Mouse (Mus musculus) heart, embryonic 12.5 days (tissue): ENCODE measurements around the gene Gper1. TPM values are rescaled to one million over a fixed set of nuclear protein-coding genes. Genes with fewer than 3 reads are reported as not detected.

Experiments used
- ATAC-seq: fragments of 200-750 bp; cut with Nextera tagmentation; 2 replicates; pipeline ENCODE4 v1.8.0; 2017; ENCODE audit warnings: moderate TSS enrichment, moderate library complexity; ENCODE audit not compliant: insufficient number of reproducible peaks, low FRiP score
- H3K27ac ChIP-seq: fragments of 300-500 bp; sonication (generic); 2 replicates; pipeline ENCODE4 v1.5.1; 2016; ENCODE audit warnings: mild to moderate bottlenecking, moderate library complexity; ENCODE audit not compliant: poor library complexity, severe bottlenecking
- H3K27me3 ChIP-seq: fragments of 300-500 bp; sonication (generic); replicated peaks from 2 replicates; pipeline ENCODE4 v1.6.1; 2016; ENCODE audit warnings: mild to moderate bottlenecking, moderate library complexity
- H3K36me3 ChIP-seq: fragments of 300-500 bp; sonication (generic); 2 replicates; pipeline ENCODE4 v1.6.1; 2016; ENCODE audit warnings: mild to moderate bottlenecking, moderate library complexity
- H3K4me1 ChIP-seq: fragments of 300-500 bp; sonication (generic); replicated peaks from 2 replicates; pipeline ENCODE4 v1.6.1; 2016; ENCODE audit warnings: mild to moderate bottlenecking
- H3K4me2 ChIP-seq: fragments of 300-500 bp; sonication (generic); 2 replicates; pipeline ENCODE4 v1.6.1; 2016; ENCODE audit warnings: mild to moderate bottlenecking, moderate library complexity
- H3K4me3 ChIP-seq: fragments of 300-500 bp; sonication (generic); 2 replicates; pipeline ENCODE4 v1.5.1; 2016; ENCODE audit warnings: mild to moderate bottlenecking
- H3K9ac ChIP-seq: fragments of 300-500 bp; sonication (generic); 2 replicates; pipeline ENCODE4 v1.6.1; 2016; ENCODE audit warnings: mild to moderate bottlenecking, moderate library complexity
- H3K9me3 ChIP-seq: fragments of 300-500 bp; sonication (generic); replicated peaks from 2 replicates; pipeline ENCODE4 v1.6.1; 2016; ENCODE audit warnings: mild to moderate bottlenecking, moderate library complexity
- WGBS: fragments of 180-500 bp; shearing (Covaris S2); methylation state at CpG from one replicate; pipeline ENCODE4 v1.1.7; 2016; 5-methylcytosine and 5-hydroxymethylcytosine counted together
- polyA plus RNA-seq: library from polyadenylated mRNA; unstranded; fragments of >200 nt; fragmentation: Nextera tagmentation; extraction: Ambion mirVana; gene quantifications from 2 replicates; pipeline ENCODE4 v1.2.1, GENCODE M21; 2016

Gper1 gene
- 0.79 and 0.96 TPM in 2 replicates for polyA plus RNA-seq

- Histone ChIP-seq H3K27ac (no peak within 1 kb of the TSS), H3K9ac (0 out of 2 replicates have a peak within 1 kb of the TSS, but pooled peaks have one; percentile 31), H3K4me1 (peaks cover 27% of the 10 kb centered on the region), H3K27me3 (peaks cover 79% of the 10 kb centered on the region), H3K4me3 (peak within 1 kb of the TSS; percentile 20; the same call in 1 of the 2 replicates), H3K4me2 (peak within 1 kb of the TSS; percentile 43), H3K36me3 (no peaks in the 10 kb centered on the region), H3K9me3 (no peaks in the 10 kb centered on the region)
- ATAC-seq: no peak
- WGBS: 60% methylated on average over 21 of the region's 21 CpGs
These were observed at the start of gene Gper1 for GRCm38 (mm10) chr5:139423026-139423865. Gene Gper1 (plus strand): TSS chr5:139423151.

- no peaks in the 10 kb centered on the region for H3K9me3 ChIP-seq
- H3K4me3 ChIP-seq: no peak overlapping the region
- H3K36me3 ChIP-seq: no peaks in the 10 kb centered on the region
- H3K4me2 ChIP-seq: no peak overlapping the region
- 72% methylated on average over 6 of the region's 6 CpGs for WGBS
- no peak overlapping the region for H3K27ac ChIP-seq
- no peak overlapping the region for H3K9ac ChIP-seq
- H3K27me3 ChIP-seq: no peaks in the 10 kb centered on the region
- ATAC-seq: no peak
- H3K4me1 ChIP-seq: peaks cover 71% of the 10 kb centered on the region
These were observed 49.0 kb upstream of the Gper1 start for GRCm38 (mm10) chr5:139373889-139374444.

GRCm38 (mm10) chr5:139374841-139375240, 48.1 kb upstream of the Gper1 start:
- Histone ChIP-seq H3K9ac (no peak overlapping the region), H3K4me1 (peaks cover 76% of the 10 kb centered on the region), H3K4me3 (no peak overlapping the region), H3K27ac (no peak overlapping the region), H3K36me3 (no peaks in the 10 kb centered on the region), H3K27me3 (no peaks in the 10 kb centered on the region), H3K9me3 (no peaks in the 10 kb centered on the region), H3K4me2 (no peak overlapping the region)
- ATAC-seq: no peak
- 87% methylated on average over 2 of the region's 2 CpGs for WGBS

- peak within 1 kb of the TSS; percentile 46; the same call in 1 of the 2 replicates for H3K9ac ChIP-seq
- H3K4me2 ChIP-seq: peak within 1 kb of the TSS; percentile 89
- peaks cover 75% of the 10 kb centered on the region for H3K4me1 ChIP-seq
- WGBS: 15% methylated on average over 18 of the region's 18 CpGs
- no peaks in the 10 kb centered on the region for H3K36me3 ChIP-seq
- no peaks in the 10 kb centered on the region for H3K27me3 ChIP-seq
- 0 out of 2 replicates have a peak within 1 kb of the TSS, but pooled peaks have one; percentile 7 for H3K4me3 ChIP-seq
- no peak for ATAC-seq
- no peaks in the 10 kb centered on the region for H3K9me3 ChIP-seq
- peak within 1 kb of the TSS; percentile 97 for H3K27ac ChIP-seq
These were observed 45.3 kb upstream of the Gper1 start, which contains the start of gene Gpr146 for GRCm38 (mm10) chr5:139377468-139378270. Gene Gpr146 (plus strand): TSS chr5:139377697.

- peak overlapping the region; percentile 56; the same call in 1 of the 2 replicates for H3K4me2 ChIP-seq
- H3K9ac ChIP-seq: peak overlapping the region; percentile 46; the same call in 1 of the 2 replicates
- no peak for ATAC-seq
- no peak overlapping the region for H3K4me3 ChIP-seq
- H3K9me3 ChIP-seq: no peaks in the 10 kb centered on the region
- peak overlapping the region; percentile 97 for H3K27ac ChIP-seq
- H3K4me1 ChIP-seq: peaks cover 75% of the 10 kb centered on the region
- H3K36me3 ChIP-seq: no peaks in the 10 kb centered on the region
- no peaks in the 10 kb centered on the region for H3K27me3 ChIP-seq
- 78% methylated on average over 7 of the region's 7 CpGs for WGBS
These were observed 44.7 kb upstream of the Gper1 start for GRCm38 (mm10) chr5:139378271-139378556.

GRCm38 (mm10) chr5:139378986-139379629, 43.8 kb upstream of the Gper1 start:
- H3K4me1 ChIP-seq: peaks cover 80% of the 10 kb centered on the region
- H3K27ac ChIP-seq: peak overlapping the region; percentile 97
- no peak overlapping the region for H3K4me3 ChIP-seq
- 18% methylated on average over 21 of the region's 21 CpGs for WGBS
- peak overlapping the region; percentile 89 for H3K4me2 ChIP-seq
- H3K36me3 ChIP-seq: no peaks in the 10 kb centered on the region
- no peaks in the 10 kb centered on the region for H3K9me3 ChIP-seq
- H3K9ac ChIP-seq: peak overlapping the region; percentile 33
- 0 out of 2 replicates have a peak, but pooled peaks have one; percentile 18 for ATAC-seq
- H3K27me3 ChIP-seq: no peaks in the 10 kb centered on the region

GRCm38 (mm10) chr5:139379771-139380384, 43.1 kb upstream of the Gper1 start:
- Histone ChIP-seq H3K27ac (peak overlapping the region; percentile 97), H3K27me3 (no peaks in the 10 kb centered on the region), H3K4me2 (peak overlapping the region; percentile 89), H3K4me3 (peak overlapping the region; percentile 80), H3K9me3 (no peaks in the 10 kb centered on the region), H3K36me3 (no peaks in the 10 kb centered on the region), H3K9ac (peak overlapping the region; percentile 66; the same call in 1 of the 2 replicates), H3K4me1 (peaks cover 87% of the 10 kb centered on the region)
- peak; percentile 0; the same call in 1 of the 2 replicates for ATAC-seq
- WGBS: 24% methylated on average over 8 of the region's 8 CpGs

GRCm38 (mm10) chr5:139380385-139381248, 42.3 kb upstream of the Gper1 start:
- Histone ChIP-seq H3K4me3 (peak overlapping the region; percentile 80), H3K4me2 (peak overlapping the region; percentile 89), H3K27me3 (no peaks in the 10 kb centered on the region), H3K9me3 (no peaks in the 10 kb centered on the region), H3K9ac (peak overlapping the region; percentile 88), H3K36me3 (no peaks in the 10 kb centered on the region), H3K4me1 (peaks cover 90% of the 10 kb centered on the region), H3K27ac (peak overlapping the region; percentile 97)
- under 1% methylated on average over 55 of the region's 73 CpGs for WGBS
- peak; percentile 89 for ATAC-seq

- Histone ChIP-seq H3K27me3 (no peaks in the 10 kb centered on the region), H3K4me3 (peak overlapping the region; percentile 80), H3K9ac (peak overlapping the region; percentile 49), H3K9me3 (no peaks in the 10 kb centered on the region), H3K36me3 (no peaks in the 10 kb centered on the region), H3K27ac (peak overlapping the region; percentile 98), H3K4me1 (peaks cover 88% of the 10 kb centered on the region), H3K4me2 (peak overlapping the region; percentile 89)
- peak; percentile 23 for ATAC-seq
- WGBS: 54% methylated on average over 18 of the region's 18 CpGs
These were observed 41.1 kb upstream of the Gper1 start for GRCm38 (mm10) chr5:139381586-139382513.
